26 mouse cellular contexts compared by ENCODE assay signal in genomic region chr14:7951234-7951633, GRCm38 (mm10). TPM values are rescaled to one million over a fixed set of nuclear protein-coding genes. Genes with fewer than 3 reads are reported as not detected.
"Had no signal": no experiment of that assay in that cellular context is flagged by ENCODE, and none has a peak within 500 bp of the region (broad histone marks: within the 10 kb centered on the region; RNA-seq: fewer than 3 reads in every experiment).

No protein-coding gene starts in this region.

- H3K9ac ChIP-seq: lung, embryonic 15.5 days; midbrain, embryonic 13.5 days; midbrain, embryonic 15.5 days; neural tube, embryonic 13.5 days; neural tube, embryonic 15.5 days had no signal

- DNase-seq: lung, adult 2 months; lung, postnatal 14 days; lung, postnatal 36 days; retina, postnatal 1 day; right cerebral cortex, adult 18-20 months; right cerebral cortex, postnatal 25 days; right cerebral cortex, postnatal 4 days; spleen, adult 18-20 months; thymus, adult 18-20 months; thymus, postnatal 14 days; thymus, postnatal 36 days had no signal

- H3K4me2 ChIP-seq: lung, embryonic 15.5 days; midbrain, embryonic 11.5 days; midbrain, embryonic 13.5 days; midbrain, embryonic 15.5 days; neural tube, embryonic 13.5 days; neural tube, embryonic 15.5 days had no signal

- ATAC-seq: lung, postnatal 0 days; midbrain, embryonic 13.5 days; midbrain, embryonic 15.5 days had no signal

- H3K27me3 ChIP-seq: lung, embryonic 15.5 days; midbrain, embryonic 13.5 days; midbrain, embryonic 15.5 days; neural tube, embryonic 13.5 days; neural tube, embryonic 15.5 days had no signal

- H3K27ac ChIP-seq: lung, embryonic 15.5 days; macrophage; midbrain, embryonic 13.5 days; midbrain, embryonic 15.5 days; neural tube, embryonic 13.5 days; neural tube, embryonic 15.5 days had no signal

- H3K9me3 ChIP-seq: lung, embryonic 15.5 days; megakaryocyte, embryonic 14.5 days; midbrain, embryonic 13.5 days; midbrain, embryonic 15.5 days; neural tube, embryonic 13.5 days; neural tube, embryonic 15.5 days had no signal

- H3K4me3 ChIP-seq: lung, embryonic 15.5 days; megakaryocyte, embryonic 14.5 days; midbrain, embryonic 13.5 days; midbrain, embryonic 15.5 days; neural tube, embryonic 13.5 days; neural tube, embryonic 15.5 days had no signal

- H3K4me1 ChIP-seq: megakaryocyte, embryonic 14.5 days; midbrain, embryonic 15.5 days had no signal

RNA-seq across cellular contexts. Expression of gene Gm45521, which starts 5.9 kb away (rescaled TPM):
- polyA plus RNA-seq: liver, embryonic 16.5 days; lung, adult 2 months; lung, embryonic 15.5 days; lung, postnatal 0 days; macrophage; neural tube, embryonic 11.5 days; neural tube, embryonic 15.5 days; small intestine, adult 2 months; stomach, embryonic 14.5 days; stomach, embryonic 16.5 days; thymus, postnatal 0 days had no signal

RNA-seq across cellular contexts. Expression of gene Dnase1l3, which starts 43.1 kb away (rescaled TPM):
- polyA plus RNA-seq: neural tube, embryonic 11.5 days had no signal
